Mouse (Mus musculus) limb, embryonic 12.5 days (tissue): ENCODE data around the gene Alpk3. TPM values are rescaled to one million over a fixed set of nuclear protein-coding genes. Genes with fewer than 3 reads are reported as not detected.

Experiments used
- ATAC-seq: fragments of 200-750 bp; cut with Nextera tagmentation; 2 replicates; pipeline ENCODE4 v1.8.0; 2017; ENCODE audit warnings: low read depth, moderate TSS enrichment; ENCODE audit not compliant: insufficient number of reproducible peaks, insufficient read depth, low FRiP score, low TSS enrichment
- H3K27ac ChIP-seq: fragments of 300-500 bp; sonication (generic); 2 replicates; pipeline ENCODE4 v1.5.1; 2016; ENCODE audit warnings: mild to moderate bottlenecking, moderate library complexity
- H3K27me3 ChIP-seq: fragments of 300-500 bp; sonication (generic); 2 replicates; pipeline ENCODE4 v1.6.1; 2016; ENCODE audit warnings: mild to moderate bottlenecking, moderate library complexity
- H3K36me3 ChIP-seq: fragments of 300-500 bp; sonication (generic); 2 replicates; pipeline ENCODE4 v1.6.1; 2016; ENCODE audit warnings: mild to moderate bottlenecking, moderate library complexity
- H3K4me1 ChIP-seq: fragments of 300-500 bp; sonication (generic); replicated peaks from 2 replicates; pipeline ENCODE4 v1.6.1; 2016
- H3K4me2 ChIP-seq: fragments of 300-500 bp; sonication (generic); 2 replicates; pipeline ENCODE4 v1.6.1; 2016; ENCODE audit warnings: mild to moderate bottlenecking, moderate library complexity
- H3K4me3 ChIP-seq: fragments of 300-500 bp; sonication (generic); replicated peaks from 2 replicates; pipeline ENCODE4 v1.5.1; 2016; ENCODE audit warnings: mild to moderate bottlenecking
- H3K9ac ChIP-seq: fragments of 300-500 bp; sonication (generic); replicated peaks from 2 replicates; pipeline ENCODE4 v1.6.1; 2016; ENCODE audit warnings: mild to moderate bottlenecking, moderate library complexity
- H3K9me3 ChIP-seq: fragments of 300-500 bp; sonication (generic); 2 replicates; pipeline ENCODE4 v1.6.1; 2016; ENCODE audit warnings: mild to moderate bottlenecking, moderate library complexity
- WGBS: fragments of 180-500 bp; shearing (Covaris S2); methylation state at CpG from one replicate; pipeline ENCODE4 v1.1.7; 2016; 5-methylcytosine and 5-hydroxymethylcytosine counted together
- polyA plus RNA-seq: library from polyadenylated mRNA; unstranded; fragments of >200 nt; fragmentation: Nextera tagmentation; extraction: Ambion mirVana; gene quantifications from 2 replicates; pipeline ENCODE4 v1.2.1, GENCODE M21; 2016

Alpk3 gene
- polyA plus RNA-seq, result 1.3 and 1.5 TPM in 2 replicates

- H3K9ac ChIP-seq, result no peak within 1 kb of the TSS
- no peaks in the 10 kb centered on the region for H3K9me3 ChIP-seq
- peaks cover 24% of the 10 kb centered on the region for H3K27me3 ChIP-seq
- peaks cover 9% of the 10 kb centered on the region; the same call in 1 of the 2 replicates for H3K4me1 ChIP-seq
- no peak within 1 kb of the TSS for H3K27ac ChIP-seq
- no peak for ATAC-seq
- H3K4me3 ChIP-seq, result peak within 1 kb of the TSS; percentile 18
- H3K36me3 ChIP-seq, result no peaks in the 10 kb centered on the region
- peak within 1 kb of the TSS; percentile 40 for H3K4me2 ChIP-seq
- whole genome bisulfite sequencing, result 11% methylated on average over 27 of the region's 27 CpGs
Measured at GRCm38 (mm10) chr7:81057471-81057870, at the start of gene Alpk3. TSS of gene Alpk3 (plus strand) at chr7:81057600.

DNA sequence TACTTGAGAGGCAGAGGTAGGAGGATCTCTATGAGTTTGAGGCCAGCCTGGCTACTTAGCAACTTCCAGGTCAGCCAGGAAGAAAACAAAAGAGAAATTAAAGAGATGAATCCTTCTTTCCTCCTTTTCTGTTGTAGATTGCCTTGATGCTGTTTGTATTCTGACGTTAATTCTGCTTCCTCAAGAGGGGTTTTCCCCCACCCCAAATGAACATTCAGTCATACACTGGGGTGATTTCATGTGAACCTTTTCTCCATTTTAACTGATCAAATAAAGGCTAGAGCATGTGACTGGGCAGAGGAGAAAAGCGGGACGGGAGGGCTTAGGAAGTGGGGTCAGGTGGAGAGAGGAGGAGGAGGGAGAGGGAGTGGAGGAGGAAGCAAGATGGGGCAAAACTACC lies 49.1 kb upstream of the Alpk3 start:
- 79% methylated on average over 3 of the region's 3 CpGs for WGBS
- ATAC-seq, result no peak

GRCm38 (mm10) chr7:81011576-81011975 lies 45.8 kb upstream of the Alpk3 start:
- WGBS, result 98% methylated on average over 3 of the region's 3 CpGs

More for the DNA sequence above, 49.1 kb upstream of the Alpk3 start:
- no peaks in the 10 kb centered on the region for H3K9me3 ChIP-seq
- H3K27me3 ChIP-seq, result no peaks in the 10 kb centered on the region
- H3K4me3 ChIP-seq, result no peak overlapping the region
- H3K4me2 ChIP-seq, result no peak overlapping the region
- no peak overlapping the region for H3K27ac ChIP-seq
- no peak overlapping the region for H3K9ac ChIP-seq
- H3K4me1 ChIP-seq, result no peaks in the 10 kb centered on the region
- H3K36me3 ChIP-seq, result peaks cover 40% of the 10 kb centered on the region

GRCm38 (mm10) chr7:81020307-81020706 lies 37.1 kb upstream of the Alpk3 start:
- no peaks in the 10 kb centered on the region for H3K9me3 ChIP-seq
- ATAC-seq, result no peak
- H3K27me3 ChIP-seq, result no peaks in the 10 kb centered on the region
- 81% methylated on average over 11 of the region's 11 CpGs for WGBS
- H3K36me3 ChIP-seq, result peaks cover 51% of the 10 kb centered on the region
- no peak overlapping the region for H3K27ac ChIP-seq
- no peaks in the 10 kb centered on the region for H3K4me1 ChIP-seq
- H3K4me2 ChIP-seq, result no peak overlapping the region
- no peak overlapping the region for H3K9ac ChIP-seq
- H3K4me3 ChIP-seq, result no peak overlapping the region

More at GRCm38 (mm10) chr7:81011576-81011975, 45.8 kb upstream of the Alpk3 start:
- no peak overlapping the region for H3K9ac ChIP-seq
- no peaks in the 10 kb centered on the region for H3K9me3 ChIP-seq
- no peak overlapping the region for H3K4me2 ChIP-seq
- H3K27ac ChIP-seq, result no peak overlapping the region
- H3K4me1 ChIP-seq, result no peaks in the 10 kb centered on the region
- no peak for ATAC-seq
- no peaks in the 10 kb centered on the region for H3K27me3 ChIP-seq
- no peak overlapping the region for H3K4me3 ChIP-seq
- H3K36me3 ChIP-seq, result peaks cover 46% of the 10 kb centered on the region

GRCm38 (mm10) chr7:81022731-81023130 lies 34.7 kb upstream of the Alpk3 start:
- no peak overlapping the region for H3K27ac ChIP-seq
- no peaks in the 10 kb centered on the region for H3K4me1 ChIP-seq
- H3K4me3 ChIP-seq, result no peak overlapping the region
- ATAC-seq, result no peak
- no peaks in the 10 kb centered on the region for H3K9me3 ChIP-seq
- H3K36me3 ChIP-seq, result peaks cover 72% of the 10 kb centered on the region
- H3K4me2 ChIP-seq, result no peak overlapping the region
- H3K9ac ChIP-seq, result no peak overlapping the region
- H3K27me3 ChIP-seq, result no peaks in the 10 kb centered on the region

GRCm38 (mm10) chr7:81024118-81024517 lies 33.3 kb upstream of the Alpk3 start:
- WGBS, result 79% methylated on average over 5 of the region's 5 CpGs
- ATAC-seq, result no peak
- H3K9me3 ChIP-seq, result no peaks in the 10 kb centered on the region
- no peak overlapping the region for H3K4me2 ChIP-seq
- no peak overlapping the region for H3K4me3 ChIP-seq
- H3K36me3 ChIP-seq, result peaks cover 79% of the 10 kb centered on the region
- H3K4me1 ChIP-seq, result no peaks in the 10 kb centered on the region
- no peak overlapping the region for H3K27ac ChIP-seq
- H3K27me3 ChIP-seq, result no peaks in the 10 kb centered on the region
- no peak overlapping the region for H3K9ac ChIP-seq

- Histone ChIP-seq H3K9ac (no peak overlapping the region), H3K27me3 (no peaks in the 10 kb centered on the region), H3K9me3 (no peaks in the 10 kb centered on the region), H3K4me3 (no peak overlapping the region), H3K4me2 (no peak overlapping the region), H3K27ac (no peak overlapping the region), H3K4me1 (no peaks in the 10 kb centered on the region), H3K36me3 (peaks cover 82% of the 10 kb centered on the region)
- 95% methylated on average over 9 of the region's 9 CpGs for WGBS
- no peak for ATAC-seq
Measured at GRCm38 (mm10) chr7:81024651-81025050, 32.7 kb upstream of the Alpk3 start.

- 93% methylated on average over 2 of the region's 2 CpGs for WGBS
- no peaks in the 10 kb centered on the region for H3K27me3 ChIP-seq
Measured at GRCm38 (mm10) chr7:81025751-81026150, 31.6 kb upstream of the Alpk3 start.

GRCm38 (mm10) chr7:81039711-81040110 lies 17.7 kb upstream of the Alpk3 start:
- Histone ChIP-seq H3K27ac (no peak overlapping the region), H3K9ac (no peak overlapping the region), H3K36me3 (peaks cover 90% of the 10 kb centered on the region), H3K9me3 (no peaks in the 10 kb centered on the region), H3K4me2 (no peak overlapping the region), H3K4me1 (no peaks in the 10 kb centered on the region), H3K4me3 (no peak overlapping the region), H3K27me3 (no peaks in the 10 kb centered on the region)
- WGBS, result 87% methylated on average over 2 of the region's 2 CpGs
- no peak for ATAC-seq

More at GRCm38 (mm10) chr7:81025751-81026150, 31.6 kb upstream of the Alpk3 start:
- Histone ChIP-seq H3K4me1 (no peaks in the 10 kb centered on the region), H3K36me3 (peaks cover 84% of the 10 kb centered on the region), H3K27ac (no peak overlapping the region), H3K9me3 (no peaks in the 10 kb centered on the region), H3K4me2 (no peak overlapping the region), H3K4me3 (no peak overlapping the region), H3K9ac (no peak overlapping the region)
- no peak for ATAC-seq

GRCm38 (mm10) chr7:81043023-81043620 lies 14.3 kb upstream of the Alpk3 start:
- no peaks in the 10 kb centered on the region for H3K4me1 ChIP-seq
- no peak overlapping the region for H3K4me2 ChIP-seq
- no peak overlapping the region for H3K9ac ChIP-seq
- peaks cover 63% of the 10 kb centered on the region for H3K36me3 ChIP-seq
- H3K27me3 ChIP-seq, result no peaks in the 10 kb centered on the region
- ATAC-seq, result no peak
- no peak overlapping the region for H3K27ac ChIP-seq
- no peak overlapping the region for H3K4me3 ChIP-seq
- H3K9me3 ChIP-seq, result no peaks in the 10 kb centered on the region
- WGBS, result 80% methylated on average over 5 of the region's 5 CpGs

GRCm38 (mm10) chr7:81047847-81048246 lies 9.6 kb upstream of the Alpk3 start:
- peaks cover 17% of the 10 kb centered on the region for H3K36me3 ChIP-seq
- H3K27me3 ChIP-seq, result no peaks in the 10 kb centered on the region
- no peak overlapping the region for H3K4me2 ChIP-seq
- H3K4me3 ChIP-seq, result no peak overlapping the region
- 89% methylated on average over 3 of the region's 3 CpGs for WGBS
- H3K27ac ChIP-seq, result no peak overlapping the region
- no peaks in the 10 kb centered on the region for H3K4me1 ChIP-seq
- no peak overlapping the region for H3K9ac ChIP-seq
- H3K9me3 ChIP-seq, result no peaks in the 10 kb centered on the region
- ATAC-seq, result no peak

GRCm38 (mm10) chr7:81048513-81048912 lies 8.9 kb upstream of the Alpk3 start:
- Histone ChIP-seq H3K27me3 (no peaks in the 10 kb centered on the region), H3K36me3 (peaks cover 10% of the 10 kb centered on the region), H3K4me1 (no peaks in the 10 kb centered on the region), H3K4me2 (no peak overlapping the region), H3K4me3 (no peak overlapping the region), H3K9ac (no peak overlapping the region), H3K27ac (no peak overlapping the region), H3K9me3 (no peaks in the 10 kb centered on the region)
- 77% methylated on average over 2 of the region's 2 CpGs for WGBS
- ATAC-seq, result no peak
